Mouse (Mus musculus) urinary bladder, postnatal 14 days (tissue): Measurements from ENCODE around the gene Scarb2.
A peak's percentile ranks its signal among the peaks of the same experiment; 100 is the strongest.

Experiments used
- DNase-seq: peaks from one replicate; pipeline ENCODE4 v3.0.0; 2021; ENCODE audit warnings: low spot score

The Scarb2 gene

GRCm38 (mm10) chr5:92435025-92435584, 71.5 kb downstream of the Scarb2 start, which contains the start of gene Nup54:
Gene Nup54 (minus strand): TSS chr5:92435219.
- peak; percentile 95 for DNase-seq

GRCm38 (mm10) chr5:92434571-92434985, 72.1 kb downstream of the Scarb2 start:
- DNase-seq = no peak

- no peak for DNase-seq
These were observed 72.6 kb downstream of the Scarb2 start for GRCm38 (mm10) chr5:92434070-92434469.

- DNase-seq = no peak
These were observed 75.0 kb downstream of the Scarb2 start for GRCm38 (mm10) chr5:92431611-92432010.

GRCm38 (mm10) chr5:92430723-92431122, 75.9 kb downstream of the Scarb2 start:
- DNase-seq = no peak

DNA sequence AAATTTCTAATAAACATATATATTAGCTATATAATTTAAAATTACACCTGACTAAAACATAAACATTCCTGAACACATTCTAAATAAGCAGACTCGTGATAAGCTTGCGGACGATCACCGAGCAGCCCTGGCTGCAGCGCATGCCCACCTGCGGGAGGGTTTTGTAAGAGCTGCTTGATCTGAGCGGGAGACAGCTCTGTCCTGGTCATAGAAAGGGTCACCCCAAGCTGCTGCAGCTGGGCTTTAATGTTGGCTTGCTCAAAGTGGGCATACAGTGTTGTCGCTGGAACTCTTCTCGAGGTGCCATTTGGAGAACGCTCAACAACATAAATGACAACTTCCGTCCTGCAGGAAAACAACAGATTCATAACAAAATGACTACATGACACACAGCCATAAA, 82.5 kb downstream of the Scarb2 start:
- no peak for DNase-seq

GRCm38 (mm10) chr5:92413982-92414375, 92.7 kb downstream of the Scarb2 start:
- no peak for DNase-seq

- no peak for DNase-seq
These were observed 93.2 kb downstream of the Scarb2 start for GRCm38 (mm10) chr5:92413271-92413981.

DNA sequence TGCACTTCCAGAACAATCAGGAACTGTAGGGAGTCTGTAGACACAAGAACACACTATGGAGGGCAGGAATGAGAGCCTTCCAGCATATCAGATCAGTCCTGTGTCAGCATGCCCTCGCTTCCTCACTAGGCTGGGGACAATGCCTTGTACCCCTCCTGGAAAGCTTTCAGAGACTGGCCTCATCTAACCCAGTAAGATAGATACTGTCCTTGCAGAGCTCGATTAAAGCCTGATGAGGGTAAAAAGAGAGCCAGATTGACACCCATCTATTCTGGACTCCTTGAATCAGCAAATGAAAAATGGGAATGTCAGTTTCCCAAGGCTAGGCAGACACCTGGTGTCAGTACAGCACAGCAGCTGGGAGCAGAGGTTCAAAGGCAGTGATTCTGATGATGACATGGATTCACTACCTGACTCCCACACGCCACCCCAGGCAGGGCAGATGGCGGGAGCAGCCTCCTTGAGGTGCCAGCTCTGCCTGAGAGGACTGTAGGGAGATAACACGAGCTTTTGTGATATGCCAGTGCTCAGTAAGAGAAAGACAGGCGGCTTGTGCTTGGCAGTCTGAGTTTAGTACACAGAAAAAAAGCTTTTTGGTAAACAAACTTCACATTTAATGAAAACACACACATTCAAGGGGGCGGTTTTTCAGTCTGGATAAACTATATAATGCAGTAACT, 95.0 kb downstream of the Scarb2 start:
- DNase-seq = no peak

DNA sequence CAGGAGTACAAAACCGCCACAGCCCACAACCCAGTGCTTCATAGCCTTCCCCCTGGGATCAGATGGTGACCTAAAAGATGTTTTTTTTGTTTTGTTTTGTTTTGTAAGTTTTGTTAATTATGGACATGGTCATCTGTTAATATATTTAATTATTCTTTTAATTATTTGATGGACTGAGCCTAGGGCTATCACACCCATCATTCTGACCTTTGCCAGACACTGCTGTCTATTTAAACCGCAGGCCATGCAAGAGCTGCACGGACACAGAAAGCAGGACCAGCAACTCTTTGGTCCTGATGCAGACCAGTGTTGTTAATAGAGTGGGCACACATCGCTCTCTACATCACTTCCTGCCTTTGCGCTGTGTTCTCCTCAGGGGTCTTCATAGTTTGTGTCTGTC, 96.1 kb downstream of the Scarb2 start:
- DNase-seq = no peak

DNA sequence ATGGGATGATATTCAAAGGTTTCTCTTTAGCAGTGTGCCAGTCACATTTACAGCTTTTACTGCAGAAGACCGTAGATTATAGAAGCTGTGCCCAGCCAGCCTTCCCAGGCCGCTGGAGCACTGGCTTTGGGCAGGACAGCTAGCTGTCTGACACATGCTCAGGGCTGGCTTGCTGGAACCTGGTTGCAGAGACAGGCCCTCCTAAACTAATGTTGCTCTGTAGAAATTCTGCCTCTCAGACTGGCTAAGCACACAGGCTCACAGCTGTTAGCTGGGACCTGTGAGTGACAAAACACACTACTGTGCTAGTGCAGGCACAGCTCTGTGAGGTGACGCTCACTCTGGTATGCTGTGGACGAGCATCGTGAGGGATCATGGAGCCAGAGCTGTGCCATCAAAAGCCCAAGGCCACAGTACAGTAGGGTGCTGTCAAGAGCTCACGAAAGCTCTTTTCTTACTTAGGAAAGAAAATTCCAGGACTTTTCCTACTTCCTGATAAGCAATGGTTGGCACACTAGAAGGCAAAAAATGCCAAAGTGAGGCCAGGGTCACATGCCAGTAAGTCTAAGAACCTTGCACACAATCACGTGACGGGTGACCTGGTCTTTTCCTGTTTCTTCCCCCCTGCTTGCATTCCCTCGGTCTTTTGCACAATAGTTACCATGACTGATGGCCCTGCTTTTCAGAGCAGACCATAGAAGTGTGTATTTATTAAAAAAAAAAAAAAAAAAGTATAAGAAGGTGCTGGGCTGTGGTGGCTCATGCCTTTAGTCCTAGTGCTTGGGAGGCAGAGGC, 97.1 kb downstream of the Scarb2 start:
- DNase-seq = no peak

DNA sequence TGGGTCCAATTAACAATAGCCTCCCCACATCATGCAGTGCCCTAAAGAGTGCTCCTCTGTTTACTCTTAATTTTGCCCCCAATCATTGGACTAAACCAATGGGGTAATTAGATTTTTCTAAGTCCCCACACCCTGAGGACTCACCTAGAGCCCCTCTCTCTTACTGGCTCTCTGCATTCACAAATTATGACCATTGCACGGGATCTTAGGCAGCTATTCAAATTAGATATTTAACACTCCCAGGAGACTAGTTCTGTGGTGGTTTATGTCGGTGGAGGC, 102.3 kb downstream of the Scarb2 start:
- DNase-seq = no peak

GRCm38 (mm10) chr5:92403562-92404399, 102.9 kb downstream of the Scarb2 start:
- no peak for DNase-seq

- DNase-seq = no peak
These were observed 103.8 kb downstream of the Scarb2 start for GRCm38 (mm10) chr5:92402816-92403215.

- DNase-seq = peak; percentile 87
These were observed 108.5 kb downstream of the Scarb2 start for GRCm38 (mm10) chr5:92398153-92398552.

DNA sequence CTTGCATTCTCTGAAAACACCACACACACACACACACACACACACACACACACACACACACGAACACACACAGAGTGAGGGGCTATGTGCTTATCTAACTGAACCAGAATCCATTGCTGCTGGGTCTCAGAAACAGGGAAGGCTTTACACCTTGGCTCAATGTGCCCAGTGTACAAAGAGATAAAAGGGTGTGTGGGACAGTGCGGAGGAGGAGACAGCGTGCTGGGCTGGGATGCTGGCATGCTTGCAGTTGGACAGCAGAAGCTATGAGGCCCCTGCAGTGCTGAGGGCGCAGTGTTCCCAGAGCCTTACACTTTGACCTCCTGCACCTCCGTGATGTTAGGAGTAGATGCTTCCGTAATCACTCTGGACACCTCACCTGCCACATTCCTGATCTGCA, 110.2 kb downstream of the Scarb2 start:
- DNase-seq = no peak

DNA sequence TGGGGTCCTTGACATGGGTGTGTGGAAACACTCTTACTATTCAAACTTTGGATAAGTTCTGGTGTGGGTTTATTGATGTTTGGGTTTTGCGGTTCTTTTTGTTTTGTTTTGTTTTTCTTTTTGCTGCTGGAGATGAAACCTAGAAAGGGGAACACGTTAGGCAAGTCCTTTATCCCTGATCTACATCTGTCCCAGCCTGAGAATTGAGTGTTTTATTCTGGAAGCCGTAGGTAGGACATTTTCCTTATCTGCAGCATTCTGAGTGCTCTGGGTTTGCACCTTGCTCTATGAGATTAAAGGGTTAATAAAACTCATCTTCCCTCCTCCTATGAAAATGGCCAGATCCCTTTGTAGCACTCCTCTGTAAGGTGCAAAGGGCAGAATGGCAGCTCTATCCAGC, 110.9 kb downstream of the Scarb2 start:
- no peak for DNase-seq

GRCm38 (mm10) chr5:92393863-92394262, 112.8 kb downstream of the Scarb2 start:
- DNase-seq = no peak

DNA sequence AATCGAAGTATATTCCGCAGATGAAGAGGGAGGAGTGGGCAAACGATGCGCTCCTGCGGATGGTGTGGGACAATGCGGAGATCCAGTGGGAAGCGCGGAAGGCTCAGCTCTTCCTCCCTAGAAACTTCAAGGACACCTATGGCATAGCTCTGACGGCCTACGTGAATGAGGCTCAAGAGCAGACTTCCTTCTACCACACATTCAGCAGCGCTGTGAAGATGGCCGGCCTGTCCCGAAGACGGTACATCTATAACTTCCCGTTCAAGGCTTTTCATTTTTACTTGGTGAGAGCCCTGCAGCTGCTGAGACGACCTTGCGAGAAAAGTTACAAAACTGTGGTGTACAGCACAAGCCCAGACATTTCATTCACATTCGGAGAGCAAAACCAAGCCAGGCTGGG, 114.1 kb downstream of the Scarb2 start:
- no peak for DNase-seq
